Mouse (Mus musculus): ENCODE results near the gene Tal1.

Tal1 gene

DNA sequence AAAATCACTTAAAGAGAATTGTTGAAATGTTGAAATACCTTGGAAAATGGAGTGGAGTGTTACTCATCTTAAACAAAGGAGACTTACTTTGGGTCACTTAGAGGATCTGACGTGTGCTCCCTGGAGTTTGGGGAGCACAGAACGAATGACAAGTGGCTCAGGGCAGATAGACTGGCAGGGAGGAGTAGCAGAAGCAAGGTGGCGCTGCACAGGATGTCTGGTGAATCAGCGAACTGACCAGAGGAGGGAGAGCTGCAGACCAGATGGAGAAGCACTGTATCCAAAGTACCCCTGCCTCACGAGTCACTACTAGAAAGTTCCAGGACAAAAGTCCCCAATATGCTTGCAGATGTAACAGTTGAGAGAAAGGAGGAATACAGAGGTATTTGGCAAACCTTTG is 57.0 kb downstream of the Tal1 start:
- DNase-seq (ENCODE audit: low spot score) = no peak

- no peak for DNase-seq (ENCODE audit: low spot score)
These were observed 63.4 kb downstream of the Tal1 start for GRCm38 (mm10) chr4:115119642-115120041.

- no peak for DNase-seq (ENCODE audit: low spot score)
These were observed 64.9 kb downstream of the Tal1 start for GRCm38 (mm10) chr4:115121162-115121561.
